Mouse (Mus musculus) heart, adult 8-10 months (tissue): Measurements from ENCODE around the gene Tcf25. TPM values are rescaled to one million over a fixed set of nuclear protein-coding genes. Genes with fewer than 3 reads are reported as not detected.
"Not testable (repeated sequence)": the region's sequence is repeated elsewhere in the genome, so short reads cannot be mapped to it uniquely, and the experiment has no call there.

Experiments used
- DNase-seq: peaks from one replicate; pipeline ENCODE4 v3.0.0; 2022; ENCODE audit warnings: low spot score
- total RNA-seq, 4 experiments: library from RNA; stranded (reverse); gene quantifications; 2 replicates each; pipeline ENCODE4 v1.2.4; 2022

The Tcf25 gene
- total RNA-seq, 4 experiments from 2014 or later: 135 to 187 (median 158) TPM

- no peak for DNase-seq
Measured at GRCm38 (mm10) chr8:123410788-123411187, 37.2 kb downstream of the Tcf25 start.

GRCm38 (mm10) chr8:123411246-123411645 is 37.7 kb downstream of the Tcf25 start, which contains the start of gene Tubb3:
Gene Tubb3, plus strand, starts transcription at chr8:123411424.
- DNase-seq: no peak

- no peak for DNase-seq
Measured at GRCm38 (mm10) chr8:123411781-123412327, 38.3 kb downstream of the Tcf25 start.

GRCm38 (mm10) chr8:123412560-123413170 is 39.1 kb downstream of the Tcf25 start:
- DNase-seq: no peak

GRCm38 (mm10) chr8:123414255-123414654 is 40.7 kb downstream of the Tcf25 start:
- DNase-seq: no peak

GRCm38 (mm10) chr8:123414997-123415696 is 41.6 kb downstream of the Tcf25 start:
- DNase-seq: not testable (repeated sequence)

- no peak for DNase-seq
Measured at GRCm38 (mm10) chr8:123415967-123416943, 42.7 kb downstream of the Tcf25 start.

- DNase-seq: no peak
Measured at GRCm38 (mm10) chr8:123416944-123417555, 43.5 kb downstream of the Tcf25 start.

GRCm38 (mm10) chr8:123419711-123420110 is 46.2 kb downstream of the Tcf25 start:
- no peak for DNase-seq

- no peak for DNase-seq
Measured at GRCm38 (mm10) chr8:123420525-123421281, 47.1 kb downstream of the Tcf25 start.

- no peak for DNase-seq
Measured at GRCm38 (mm10) chr8:123421325-123421724, 47.8 kb downstream of the Tcf25 start.

GRCm38 (mm10) chr8:123422056-123422780 is 48.7 kb downstream of the Tcf25 start:
- DNase-seq: peak; percentile 64

- no peak for DNase-seq
Measured at GRCm38 (mm10) chr8:123422781-123423159, 49.2 kb downstream of the Tcf25 start.

GRCm38 (mm10) chr8:123423441-123423840 is 49.9 kb downstream of the Tcf25 start, which contains the start of gene Def8:
Gene Def8, plus strand, starts transcription at chr8:123423527.
- no peak for DNase-seq

- DNase-seq: no peak
Measured at GRCm38 (mm10) chr8:123426511-123427509, 53.3 kb downstream of the Tcf25 start.

GRCm38 (mm10) chr8:123427639-123428275 is 54.2 kb downstream of the Tcf25 start:
- no peak for DNase-seq

GRCm38 (mm10) chr8:123428343-123428893 is 54.9 kb downstream of the Tcf25 start:
- no peak for DNase-seq
